Mouse (Mus musculus) brain, embryonic 14.5 days (tissue): Measurements from ENCODE around the gene Rsad1.

ENCODE experiments used
- CTCF ChIP-seq: fragments of 200-500 bp; IDR thresholded peaks from 2 replicates; pipeline ENCODE4 v1.5.1; 2012; ENCODE audit warnings: inconsistent platforms, mild to moderate bottlenecking, moderate library complexity, borderline replicate concordance; ENCODE audit not compliant: insufficient read depth, insufficient read length; ENCODE audit errors: extremely low read depth
- POLR2A ChIP-seq: fragments of 200-500 bp; IDR thresholded peaks from 2 replicates; pipeline ENCODE4 v1.6.1; 2012; ENCODE audit warnings: mild to moderate bottlenecking, inconsistent platforms, borderline replicate concordance; ENCODE audit not compliant: poor library complexity, insufficient read depth, insufficient read length, severe bottlenecking; ENCODE audit errors: extremely low read depth

GRCm38 (mm10) chr11:94544422-94544821 lies 4.6 kb downstream of the Rsad1 start:
- no peak for TF ChIP-seq CTCF
- no peak for TF ChIP-seq POLR2A
